Mouse (Mus musculus): ENCODE data around the gene Spryd4. TPM values are rescaled to one million over a fixed set of nuclear protein-coding genes. Genes with fewer than 3 reads are reported as not detected.

Gene Spryd4
- polyA plus RNA-seq, 1 experiment = 3.9 TPM

DNA sequence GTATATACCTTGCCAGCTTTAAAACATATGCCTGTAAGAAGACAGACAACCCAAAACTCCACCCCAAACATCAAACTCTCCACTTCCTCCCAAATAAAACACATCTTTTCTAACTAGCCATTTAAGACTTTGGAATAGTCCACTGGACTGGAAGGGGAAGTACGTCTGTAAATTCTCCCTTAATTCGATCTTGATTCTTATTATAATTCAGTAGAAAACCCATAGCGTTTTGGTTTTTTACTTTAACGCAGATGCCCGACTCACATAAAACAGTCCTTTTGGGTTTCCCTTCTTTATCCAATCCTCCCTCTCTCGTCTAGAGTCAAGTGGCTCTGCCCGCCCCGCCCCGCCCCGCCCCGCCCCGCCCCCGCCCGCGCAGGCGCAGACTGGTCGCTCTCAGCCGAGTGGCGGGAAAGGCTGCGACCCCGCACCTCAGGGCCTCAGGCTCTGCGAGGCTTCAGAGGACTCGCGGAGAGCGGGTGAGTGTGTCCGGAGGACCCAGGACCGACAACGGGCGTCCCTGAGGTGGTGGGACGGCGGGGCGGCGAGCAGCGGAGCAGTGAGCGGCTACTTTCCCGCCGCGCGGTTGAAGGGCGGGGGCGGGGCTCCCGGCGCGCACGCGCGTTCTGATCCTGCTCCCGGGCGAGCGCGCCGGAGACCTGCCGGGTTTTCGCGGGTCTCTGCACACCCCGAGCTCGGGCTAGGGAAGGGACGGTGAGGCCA, 20.3 kb upstream of the Spryd4 start, which contains the start of gene Timeless:
TSS of gene Timeless (plus strand) at position 369 of the 723 bp plus-strand sequence.
- no peak for TF ChIP-seq GATA1 (IDR thresholded peaks at IDR 0.05; ENCODE audit: low read length)

DNA sequence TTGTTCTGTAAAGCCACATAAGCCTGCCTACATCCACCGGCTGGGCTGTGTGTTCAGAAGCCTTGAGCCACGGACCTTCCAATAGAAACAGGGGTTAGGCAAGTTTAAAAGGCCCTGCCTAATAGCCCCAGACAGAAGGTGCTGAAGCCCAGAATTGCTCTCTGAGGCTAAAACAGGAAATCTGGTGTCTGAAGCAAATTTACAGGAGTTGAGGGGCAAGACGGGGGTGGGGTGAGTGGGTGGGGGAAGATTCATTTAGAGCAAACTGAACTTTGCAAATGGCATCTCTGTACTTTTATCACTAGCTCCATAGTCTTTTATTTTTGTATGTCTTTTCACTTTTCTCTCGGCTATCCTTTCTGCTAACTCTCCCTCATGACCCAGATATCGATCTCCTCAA, 19.5 kb upstream of the Spryd4 start:
- TF ChIP-seq GATA1 (IDR thresholded peaks at IDR 0.05; ENCODE audit: low read length) = no peak

GRCm38 (mm10) chr10:128230582-128230981, 19.0 kb upstream of the Spryd4 start:
- TF ChIP-seq GATA1 (IDR thresholded peaks at IDR 0.05; ENCODE audit: low read length) = no peak

DNA sequence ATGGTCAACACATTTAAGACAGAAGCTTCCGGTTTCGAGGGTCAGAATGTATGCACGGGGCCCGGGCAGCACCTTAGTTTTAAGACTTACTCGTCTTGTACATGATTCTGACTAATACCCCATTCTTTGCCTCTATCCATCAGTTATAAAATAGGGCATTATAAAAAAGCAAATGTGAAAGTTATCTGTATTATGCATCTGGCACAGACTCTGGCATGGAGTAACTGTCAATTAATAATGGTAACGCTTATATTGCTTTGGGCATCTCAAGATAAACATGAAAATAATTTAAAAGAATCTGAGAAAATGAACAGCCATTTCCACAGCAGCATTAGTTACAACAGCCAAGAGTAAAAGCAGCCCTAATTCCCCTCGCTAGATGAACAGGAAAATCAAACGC, 16.4 kb upstream of the Spryd4 start:
- TF ChIP-seq GATA1 (IDR thresholded peaks at IDR 0.05; ENCODE audit: low read length) = no peak

DNA sequence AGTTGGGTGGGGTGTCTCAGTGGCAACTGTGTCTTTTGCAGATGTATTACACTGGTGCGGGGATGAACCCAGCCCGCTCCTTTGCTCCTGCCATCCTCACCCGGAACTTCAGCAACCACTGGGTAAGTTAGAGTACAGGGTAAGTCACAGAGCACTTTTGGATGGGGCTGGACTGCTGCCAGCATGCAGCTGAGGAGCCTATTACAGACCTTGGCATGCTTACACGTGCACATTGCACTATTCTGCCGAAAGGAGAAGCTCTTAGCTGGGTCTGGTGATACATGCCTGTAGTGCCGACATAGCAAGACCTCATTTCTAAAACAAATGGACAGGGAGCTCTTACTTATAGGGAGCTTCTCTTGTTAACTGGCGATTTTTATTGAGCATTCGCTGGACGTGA, 16.0 kb upstream of the Spryd4 start:
- TF ChIP-seq GATA1 (IDR thresholded peaks at IDR 0.05; ENCODE audit: low read length) = no peak

DNA sequence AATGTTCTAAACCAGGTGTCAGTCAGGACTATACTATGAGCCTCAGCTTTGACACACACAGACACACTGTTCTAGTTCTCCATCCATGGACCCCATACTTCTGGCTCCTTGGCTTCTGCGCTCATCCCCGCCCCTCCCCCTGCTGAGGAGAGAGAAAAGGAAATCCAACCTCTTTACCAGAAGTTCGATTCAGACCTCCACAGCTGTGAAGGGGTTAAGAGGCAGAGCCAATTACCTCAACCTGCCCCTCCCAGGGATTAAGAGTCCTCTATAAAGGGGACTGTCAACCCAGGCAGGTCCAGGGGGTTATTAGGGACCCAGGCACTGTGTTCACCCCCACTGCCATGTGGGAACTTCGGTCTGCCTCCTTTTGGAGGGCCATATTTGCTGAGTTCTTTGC, 13.9 kb upstream of the Spryd4 start, which contains the start of gene Mip:
TSS of gene Mip (plus strand) at position 301 of the 400 bp plus-strand sequence.
- no peak for TF ChIP-seq GATA1 (IDR thresholded peaks at IDR 0.05; ENCODE audit: low read length)

DNA sequence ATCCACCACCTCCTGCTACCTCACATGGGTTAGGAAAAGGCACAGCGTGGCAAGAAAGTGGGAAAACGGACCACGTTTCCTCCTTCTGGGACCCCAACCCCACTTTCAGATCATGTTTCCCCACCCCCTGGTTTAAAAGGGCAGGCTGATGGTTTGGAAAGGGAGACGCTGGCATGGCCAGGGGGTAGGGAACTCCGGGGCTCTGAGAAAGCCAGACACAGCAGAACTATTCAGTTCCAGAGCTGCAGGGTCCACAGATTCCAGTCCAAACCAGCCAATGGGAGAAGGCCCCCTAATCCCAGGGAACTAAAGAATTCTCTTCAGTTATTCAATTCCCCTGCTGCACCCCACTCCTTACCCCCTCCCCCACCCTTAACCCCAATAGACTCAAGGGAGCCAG, 13.5 kb upstream of the Spryd4 start:
- TF ChIP-seq GATA1 (IDR thresholded peaks at IDR 0.05; ENCODE audit: low read length) = no peak

- TF ChIP-seq GATA1 (IDR thresholded peaks at IDR 0.05; ENCODE audit: low read length) = no peak
Observed at GRCm38 (mm10) chr10:128221533-128222286, 10.1 kb upstream of the Spryd4 start.

- TF ChIP-seq GATA1 (IDR thresholded peaks at IDR 0.05; ENCODE audit: low read length) = peak; percentile 12
Observed at GRCm38 (mm10) chr10:128218387-128219117, 6.9 kb upstream of the Spryd4 start.

- TF ChIP-seq GATA1 (IDR thresholded peaks at IDR 0.05; ENCODE audit: low read length) = no peak
Observed at GRCm38 (mm10) chr10:128214981-128215380, 3.4 kb upstream of the Spryd4 start.

GRCm38 (mm10) chr10:128212871-128213323, 1.3 kb upstream of the Spryd4 start:
- TF ChIP-seq GATA1 (IDR thresholded peaks at IDR 0.05; ENCODE audit: low read length) = no peak

- no peak for TF ChIP-seq GATA1 (IDR thresholded peaks at IDR 0.05; ENCODE audit: low read length)
Observed at GRCm38 (mm10) chr10:128212148-128212547, 541 bp upstream of the Spryd4 start.

DNA sequence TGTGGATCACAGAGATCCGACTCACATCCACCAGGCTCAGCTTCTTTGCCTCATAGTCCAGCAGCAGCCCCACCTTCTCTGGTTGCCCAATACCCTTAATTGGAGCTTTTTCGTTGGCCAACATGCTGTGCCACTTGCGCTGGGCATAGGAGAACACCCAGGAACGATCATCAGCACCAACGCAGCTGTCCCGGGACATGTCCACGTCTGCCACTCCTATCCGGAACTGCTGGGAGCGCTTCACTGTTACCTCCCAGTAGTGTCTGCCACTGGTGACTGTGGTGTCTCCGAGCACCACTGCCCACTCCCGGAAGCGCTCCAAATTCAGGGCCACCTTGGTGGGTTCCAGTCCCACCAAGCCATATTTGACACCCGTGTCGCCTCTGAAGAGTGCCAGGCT, 653 bp downstream of the Spryd4 start:
- no peak for TF ChIP-seq GATA1 (IDR thresholded peaks at IDR 0.05; ENCODE audit: low read length)

DNA sequence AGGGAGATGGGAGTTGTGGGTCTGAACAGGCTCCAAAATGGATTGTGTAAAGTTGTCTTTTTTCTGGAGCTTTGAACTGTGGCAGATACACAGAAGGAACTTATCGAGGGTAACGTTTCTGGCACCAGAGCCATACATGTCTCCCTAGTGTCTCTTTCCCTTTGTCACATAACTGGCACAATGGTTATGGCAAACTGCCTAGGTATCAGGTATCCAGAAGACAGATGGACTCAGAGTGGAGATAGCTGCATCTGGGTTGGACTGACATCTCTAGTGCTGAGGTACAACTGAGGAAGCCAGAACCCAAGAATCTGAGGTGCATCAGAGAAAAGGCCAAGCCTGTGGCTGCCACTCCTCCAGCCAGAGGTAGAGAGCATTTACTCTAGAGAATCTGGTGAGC, 1.5 kb downstream of the Spryd4 start:
- no peak for TF ChIP-seq GATA1 (IDR thresholded peaks at IDR 0.05; ENCODE audit: low read length)

DNA sequence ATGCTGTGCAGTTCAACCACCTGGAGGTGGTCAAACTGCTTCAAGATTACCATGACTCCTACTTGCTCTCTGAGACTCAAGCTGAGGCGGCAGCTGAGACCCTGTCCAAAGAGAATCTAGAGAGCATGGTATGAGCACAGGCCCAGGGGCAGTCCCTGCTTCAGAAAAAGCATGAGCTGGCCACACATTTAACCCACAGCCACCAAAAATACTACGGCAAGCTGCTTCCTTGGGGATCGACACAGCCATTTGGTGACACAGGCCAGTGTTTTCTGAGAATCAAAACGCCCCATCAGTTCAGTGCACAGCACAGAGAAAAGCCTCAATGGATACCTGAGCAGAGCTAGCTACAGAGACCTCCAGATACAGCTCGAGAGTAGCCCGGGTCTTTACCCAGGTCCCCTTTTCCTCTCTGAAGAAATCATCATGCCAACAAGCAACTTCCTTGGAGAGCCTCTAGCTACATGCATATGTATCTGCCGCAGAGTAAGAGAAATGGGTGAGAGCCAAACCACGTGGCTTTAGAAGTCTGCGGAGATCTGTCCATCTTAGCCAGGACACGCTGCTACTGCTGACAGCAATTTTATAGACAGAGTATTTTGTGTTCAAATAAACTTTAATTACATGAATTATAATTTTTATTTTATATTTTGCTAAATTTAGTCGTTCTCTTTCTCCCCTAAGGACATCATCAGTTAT, 2.1 kb downstream of the Spryd4 start:
- no peak for TF ChIP-seq GATA1 (IDR thresholded peaks at IDR 0.05; ENCODE audit: low read length)
